Mouse (Mus musculus): ENCODE measurements around the gene Cln6.

GRCm38 (mm10) chr9:62844461-62844860 lies 5.9 kb downstream of the Cln6 start:
- TF ChIP-seq EP300 (IDR thresholded peaks at IDR 0.05) = no peak
- no peak for TF ChIP-seq CTCF (IDR thresholded peaks at IDR 0.05)
